Mouse (Mus musculus) embryonic facial prominence, embryonic 12.5 days (tissue): Measurements from ENCODE around the gene Gm9732. TPM values are rescaled to one million over a fixed set of nuclear protein-coding genes. Genes with fewer than 3 reads are reported as not detected.
"Not testable (repeated sequence)": the region's sequence is repeated elsewhere in the genome, so short reads cannot be mapped to it uniquely, and the experiment has no call there.

Experiments used
- ATAC-seq: fragments of 200-750 bp; cut with Nextera tagmentation; 2 replicates; pipeline ENCODE4 v1.8.0; 2017; ENCODE audit not compliant: insufficient number of reproducible peaks, insufficient read depth, low FRiP score, low TSS enrichment
- H3K27ac ChIP-seq: fragments of 300-500 bp; sonication (generic); 2 replicates; pipeline ENCODE4 v1.5.1; 2016; ENCODE audit warnings: mild to moderate bottlenecking
- H3K27me3 ChIP-seq: fragments of 300-500 bp; sonication (generic); 2 replicates; pipeline ENCODE4 v1.6.1; 2016; ENCODE audit warnings: mild to moderate bottlenecking, moderate library complexity
- H3K36me3 ChIP-seq: fragments of 300-500 bp; sonication (generic); 2 replicates; pipeline ENCODE4 v1.6.1; 2016; ENCODE audit warnings: mild to moderate bottlenecking
- H3K4me1 ChIP-seq: fragments of 300-500 bp; sonication (generic); 2 replicates; pipeline ENCODE4 v1.6.1; 2016
- H3K4me2 ChIP-seq: fragments of 300-500 bp; sonication (generic); replicated peaks from 2 replicates; pipeline ENCODE4 v1.6.1; 2016; ENCODE audit warnings: mild to moderate bottlenecking, moderate library complexity
- H3K4me3 ChIP-seq: fragments of 300-500 bp; sonication (generic); 2 replicates; pipeline ENCODE4 v1.5.1; 2016; ENCODE audit warnings: mild to moderate bottlenecking
- H3K9ac ChIP-seq: fragments of 300-500 bp; sonication (generic); 2 replicates; pipeline ENCODE4 v1.6.1; 2016; ENCODE audit warnings: mild to moderate bottlenecking, moderate library complexity
- H3K9me3 ChIP-seq: fragments of 300-500 bp; sonication (generic); 2 replicates; pipeline ENCODE4 v1.6.1; 2016; ENCODE audit warnings: mild to moderate bottlenecking, moderate library complexity
- WGBS: fragments of 180-500 bp; shearing (Covaris S2); methylation state at CpG from one replicate; pipeline ENCODE4 v1.1.7; 2016; 5-methylcytosine and 5-hydroxymethylcytosine counted together
- polyA plus RNA-seq: library from polyadenylated mRNA; unstranded; fragments of >200 nt; fragmentation: Nextera tagmentation; extraction: Ambion mirVana; gene quantifications from 2 replicates; pipeline ENCODE4 v1.2.1, GENCODE M21; 2016

Gm9732 gene
- polyA plus RNA-seq = not detected in 2 replicates

DNA sequence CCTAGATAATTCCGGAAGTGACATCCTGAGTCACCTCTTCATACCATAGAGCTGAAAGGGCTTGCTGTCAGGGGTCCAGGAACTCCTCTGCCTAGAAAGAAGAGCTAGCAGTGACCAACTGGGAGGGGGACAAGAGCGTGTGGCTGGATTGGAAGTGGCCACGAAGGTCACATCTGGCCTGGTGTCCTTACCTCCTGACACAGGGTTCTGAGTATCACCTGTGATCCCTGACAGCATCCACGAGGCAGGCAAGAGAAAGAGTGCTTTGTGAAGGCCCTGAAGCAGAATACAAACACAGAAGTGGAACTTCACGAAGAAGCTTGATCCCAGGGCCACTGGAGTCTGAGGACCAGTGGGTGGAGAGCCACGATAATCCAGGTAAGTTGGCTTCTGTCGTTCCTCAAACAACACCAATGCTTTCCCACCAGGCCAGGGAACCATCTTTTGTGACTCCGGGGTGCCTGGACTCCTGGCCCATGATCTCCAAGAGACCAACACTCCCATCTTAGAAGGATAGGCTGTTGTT is at the start of gene Gm9732:
TSS of gene Gm9732 (plus strand) at position 51 of the 526 bp plus-strand sequence.
- not testable (repeated sequence) for ATAC-seq, H3K4me1 ChIP-seq, H3K9ac ChIP-seq, H3K4me3 ChIP-seq, H3K36me3 ChIP-seq, H3K27ac ChIP-seq, H3K27me3 ChIP-seq, H3K4me2 ChIP-seq, H3K9me3 ChIP-seq
- WGBS = 84% methylated on average over 8 of the region's 8 CpGs

DNA sequence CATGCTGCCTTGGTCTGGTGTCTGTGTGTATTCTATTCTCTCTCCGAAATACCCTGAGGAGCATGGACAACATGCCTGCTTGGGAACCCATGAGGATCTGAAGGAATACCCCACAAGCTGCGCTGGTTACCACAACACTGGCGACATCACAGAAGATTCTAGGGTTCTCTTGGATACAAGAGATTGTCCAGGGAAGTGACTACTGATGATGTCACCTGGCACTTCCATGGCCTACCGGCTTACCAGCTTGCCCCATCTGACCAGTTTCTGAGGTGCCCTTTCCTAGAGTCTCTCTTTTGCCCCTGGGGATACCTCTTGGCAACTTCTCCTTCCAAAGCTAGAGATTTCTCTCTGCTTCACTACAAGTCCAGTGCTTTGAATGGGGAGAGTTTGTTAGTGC is 39.6 kb upstream of the Gm9732 start, which contains the start of gene Gm8122:
TSS of gene Gm8122 (minus strand) at position 101 of the 400 bp plus-strand sequence.
- not testable (repeated sequence) for H3K4me1 ChIP-seq, ATAC-seq, H3K27me3 ChIP-seq, H3K9me3 ChIP-seq, H3K27ac ChIP-seq, H3K4me2 ChIP-seq, H3K4me3 ChIP-seq, H3K9ac ChIP-seq, H3K36me3 ChIP-seq
- 91% methylated on average over 4 of the region's 4 CpGs for WGBS

DNA sequence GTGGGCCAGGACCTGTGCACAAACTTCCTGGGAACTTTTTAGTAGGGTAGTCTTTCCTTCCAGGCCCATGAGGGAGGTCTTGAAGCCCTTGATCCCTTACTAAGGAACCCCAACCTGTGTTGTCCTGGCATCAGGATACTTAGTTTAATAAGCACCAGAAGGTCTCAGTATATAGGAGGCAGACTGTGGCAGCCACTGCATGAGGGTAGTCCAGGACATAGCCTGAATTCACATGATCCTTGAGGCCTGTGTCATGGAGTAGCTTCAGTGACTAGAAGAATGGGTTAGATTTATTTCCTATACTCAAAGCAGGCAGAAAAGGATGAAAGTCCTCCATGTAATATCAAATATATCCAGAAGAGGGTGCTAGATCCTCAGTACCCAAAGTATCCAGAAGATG is 37.1 kb upstream of the Gm9732 start:
- not testable (repeated sequence) for H3K4me3 ChIP-seq, H3K9ac ChIP-seq, H3K4me2 ChIP-seq, H3K4me1 ChIP-seq, H3K27me3 ChIP-seq, H3K36me3 ChIP-seq, H3K27ac ChIP-seq, ATAC-seq, H3K9me3 ChIP-seq

DNA sequence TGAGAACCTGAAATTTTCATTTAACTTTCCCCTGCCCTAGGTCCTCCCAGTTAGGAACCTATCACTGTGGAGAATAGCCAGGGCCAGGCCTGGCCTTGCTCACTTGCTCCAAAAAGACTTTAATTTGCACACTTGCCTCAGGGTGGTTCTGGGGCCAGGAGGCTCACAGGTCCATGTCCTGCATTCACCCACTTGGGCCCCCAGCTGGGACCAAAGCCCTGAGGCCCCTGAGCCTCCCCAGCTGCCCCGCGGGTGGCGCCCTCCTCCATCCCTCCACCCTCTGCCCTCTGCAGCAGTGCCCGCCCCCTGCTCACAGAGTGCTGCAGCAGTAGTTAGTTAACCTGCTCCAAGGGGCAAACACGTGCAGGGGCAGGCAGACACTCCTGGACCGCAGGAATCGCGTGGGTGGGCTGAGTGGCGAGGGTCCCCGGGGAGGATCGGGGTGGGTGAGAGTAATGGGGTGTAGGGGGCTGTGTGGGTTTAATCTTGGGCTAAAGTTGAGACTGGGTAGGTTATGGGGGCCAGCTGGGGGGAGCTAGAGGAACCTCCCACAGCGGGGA is 25.1 kb upstream of the Gm9732 start:
- H3K4me1 ChIP-seq, H3K9me3 ChIP-seq, H3K36me3 ChIP-seq, H3K27ac ChIP-seq, H3K4me3 ChIP-seq, H3K27me3 ChIP-seq, H3K9ac ChIP-seq, H3K4me2 ChIP-seq, ATAC-seq: not testable (repeated sequence)
- WGBS = 8% methylated on average over 11 of the region's 12 CpGs

DNA sequence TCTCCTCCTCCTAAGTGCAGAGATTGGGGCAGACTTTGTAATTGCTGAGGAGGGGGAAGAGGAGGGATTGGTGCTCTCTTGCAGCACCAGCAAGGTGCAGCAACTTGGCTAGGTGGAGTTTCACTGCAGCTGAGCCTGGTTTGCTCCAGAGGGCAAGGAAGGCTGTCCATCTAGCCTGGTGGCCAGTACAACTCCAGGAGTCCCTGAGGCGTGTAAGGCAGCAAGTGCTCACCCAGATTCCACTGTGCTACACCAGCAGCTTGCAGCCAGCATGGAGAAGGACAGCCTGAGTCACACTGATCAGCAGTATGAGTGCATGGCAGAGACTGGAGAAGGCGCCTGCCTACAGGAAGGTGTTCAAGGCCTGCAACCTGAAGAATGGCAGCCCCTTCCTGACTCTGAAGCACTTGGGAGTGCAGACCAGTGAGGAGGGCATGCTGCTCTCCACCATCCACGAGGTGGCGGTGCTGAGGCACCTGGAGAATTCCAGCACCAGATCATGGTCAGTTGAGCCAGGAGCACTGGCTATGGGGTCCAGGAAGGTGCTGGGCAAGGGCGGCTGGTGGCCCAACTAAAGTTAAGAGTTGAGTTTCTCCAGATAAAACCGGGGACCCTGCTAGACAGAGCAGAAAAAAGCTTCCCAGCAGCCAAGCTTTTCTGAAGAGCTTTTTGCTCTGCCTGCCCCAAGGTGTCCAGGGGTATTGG is 24.1 kb upstream of the Gm9732 start:
- not testable (repeated sequence) for H3K4me3 ChIP-seq, H3K36me3 ChIP-seq, H3K27me3 ChIP-seq, H3K27ac ChIP-seq, H3K9ac ChIP-seq, ATAC-seq, H3K4me1 ChIP-seq, H3K9me3 ChIP-seq, H3K4me2 ChIP-seq
- 35% methylated on average over 5 of the region's 6 CpGs for WGBS

DNA sequence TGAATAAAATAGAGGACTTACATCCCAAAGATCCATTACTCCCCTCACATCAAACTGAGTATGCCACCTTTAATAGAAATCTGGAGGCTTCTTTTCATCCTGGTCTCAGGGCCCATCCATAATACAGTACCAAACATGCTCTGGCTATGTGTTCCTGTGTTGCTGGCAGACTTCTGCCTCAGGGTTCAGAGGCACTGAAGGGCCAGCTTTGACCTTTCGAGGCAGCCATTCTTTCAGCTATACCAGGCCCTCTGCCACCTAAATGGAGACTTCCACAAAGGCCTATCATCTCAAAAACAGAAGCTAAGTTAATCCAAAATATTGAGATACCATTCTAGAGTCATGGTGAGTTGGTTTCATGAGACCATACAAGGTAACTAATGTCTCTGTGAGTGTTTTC is 18.3 kb upstream of the Gm9732 start:
- H3K9me3 ChIP-seq, H3K4me1 ChIP-seq, H3K36me3 ChIP-seq, H3K9ac ChIP-seq, H3K4me2 ChIP-seq, H3K27me3 ChIP-seq, H3K4me3 ChIP-seq, H3K27ac ChIP-seq, ATAC-seq: not testable (repeated sequence)
- WGBS = 64% methylated on average over 1 of the region's 1 CpGs

DNA sequence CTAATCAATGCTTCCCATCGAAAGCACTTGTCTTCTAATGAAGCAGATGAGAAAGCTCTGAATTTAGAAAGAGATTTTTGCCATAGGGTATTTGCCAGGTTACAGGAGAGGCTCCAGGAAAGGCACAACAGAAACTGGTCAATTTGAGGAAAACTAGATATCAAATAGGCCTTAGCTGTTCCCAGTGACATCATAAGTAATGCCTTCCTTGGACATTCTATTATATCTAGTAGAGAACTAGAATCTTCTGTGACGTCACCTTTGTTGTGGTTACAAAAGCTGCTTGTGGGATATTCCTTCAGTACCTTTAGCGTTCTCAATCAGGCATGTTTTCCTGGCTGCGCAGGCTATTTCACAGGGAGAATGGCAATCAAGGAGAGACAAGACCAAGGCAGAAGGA is 16.5 kb upstream of the Gm9732 start, which contains the start of gene Gm8126:
TSS of gene Gm8126 (plus strand) at position 301 of the 400 bp plus-strand sequence.
- WGBS = 93% methylated on average over 3 of the region's 4 CpGs
- not testable (repeated sequence) for H3K27ac ChIP-seq, H3K4me3 ChIP-seq, H3K9me3 ChIP-seq, H3K4me1 ChIP-seq, ATAC-seq, H3K4me2 ChIP-seq, H3K9ac ChIP-seq, H3K27me3 ChIP-seq, H3K36me3 ChIP-seq

DNA sequence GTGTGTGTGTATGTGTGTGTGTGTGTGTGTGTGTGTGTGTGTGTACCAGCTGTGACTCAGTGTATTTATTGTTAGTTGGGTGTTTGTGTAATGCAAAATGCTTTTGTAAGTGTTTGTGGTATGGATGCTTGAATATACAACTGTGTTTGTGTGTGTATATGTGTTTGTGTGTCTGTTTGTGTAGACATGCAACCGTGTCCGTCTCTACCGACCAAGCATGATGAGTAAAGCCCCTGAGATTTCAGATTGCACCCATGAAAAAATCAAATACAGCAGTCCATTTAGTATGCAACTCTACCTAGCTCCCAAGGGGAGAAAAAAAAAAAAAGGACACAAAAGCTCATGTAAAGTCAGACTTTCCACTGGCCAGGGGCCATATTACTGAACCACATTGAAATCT is 11.4 kb upstream of the Gm9732 start:
- H3K27ac ChIP-seq, ATAC-seq, H3K4me3 ChIP-seq, H3K9me3 ChIP-seq, H3K27me3 ChIP-seq, H3K9ac ChIP-seq, H3K4me2 ChIP-seq, H3K36me3 ChIP-seq, H3K4me1 ChIP-seq: not testable (repeated sequence)
- WGBS = 90% methylated on average over 3 of the region's 3 CpGs

DNA sequence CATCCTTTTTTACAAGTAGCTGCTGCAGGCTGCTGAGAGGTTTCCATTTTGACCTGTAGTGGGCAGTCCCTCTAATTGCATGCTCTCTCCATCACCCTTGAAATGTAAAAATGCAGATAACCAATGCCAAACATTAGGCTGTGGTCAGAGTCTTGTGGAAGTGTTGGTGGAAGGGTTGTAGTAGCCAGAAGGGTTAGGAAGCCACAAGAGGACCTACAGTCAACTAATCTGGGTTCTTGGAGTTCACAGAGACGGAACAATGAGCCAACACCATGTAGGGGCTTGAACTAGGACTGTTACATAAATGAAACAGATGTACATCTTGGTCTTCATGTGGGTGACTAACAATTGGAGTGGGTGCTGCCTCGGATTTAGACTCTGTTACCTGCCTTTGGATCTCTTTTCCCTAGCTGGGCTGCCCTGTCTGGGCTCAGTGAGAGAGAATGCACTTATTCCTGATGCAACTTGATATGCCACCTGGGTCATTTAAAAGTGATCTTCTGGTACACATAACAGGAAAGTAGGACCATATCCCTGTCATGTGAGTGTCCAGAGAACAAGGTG is 6.2 kb upstream of the Gm9732 start:
- ATAC-seq, H3K27ac ChIP-seq, H3K4me2 ChIP-seq, H3K9me3 ChIP-seq, H3K27me3 ChIP-seq, H3K36me3 ChIP-seq, H3K9ac ChIP-seq, H3K4me3 ChIP-seq, H3K4me1 ChIP-seq: not testable (repeated sequence)
- 72% methylated on average over 2 of the region's 2 CpGs for WGBS

DNA sequence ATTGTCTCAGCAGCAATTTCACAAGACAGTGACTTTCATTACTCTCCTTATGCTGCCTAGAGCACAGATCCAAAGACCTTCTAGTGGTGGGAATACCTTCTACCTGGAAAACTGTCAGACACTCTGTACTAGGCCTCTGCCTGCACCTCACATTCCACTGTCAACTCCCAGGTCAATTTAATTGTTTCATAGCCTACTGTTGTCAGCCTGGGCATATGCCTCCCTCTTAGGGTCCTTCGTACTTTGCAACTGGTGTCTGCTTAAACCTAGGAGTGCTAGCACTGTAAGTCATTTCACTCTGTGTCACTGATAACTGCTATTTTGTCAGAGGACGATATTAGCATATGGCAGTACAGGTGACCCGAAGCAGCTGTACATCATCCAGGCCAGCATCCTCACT is 5.6 kb upstream of the Gm9732 start:
- not testable (repeated sequence) for H3K9ac ChIP-seq, H3K27me3 ChIP-seq, H3K4me1 ChIP-seq, ATAC-seq, H3K27ac ChIP-seq, H3K4me3 ChIP-seq, H3K4me2 ChIP-seq, H3K9me3 ChIP-seq, H3K36me3 ChIP-seq
- 81% methylated on average over 3 of the region's 3 CpGs for whole genome bisulfite sequencing

DNA sequence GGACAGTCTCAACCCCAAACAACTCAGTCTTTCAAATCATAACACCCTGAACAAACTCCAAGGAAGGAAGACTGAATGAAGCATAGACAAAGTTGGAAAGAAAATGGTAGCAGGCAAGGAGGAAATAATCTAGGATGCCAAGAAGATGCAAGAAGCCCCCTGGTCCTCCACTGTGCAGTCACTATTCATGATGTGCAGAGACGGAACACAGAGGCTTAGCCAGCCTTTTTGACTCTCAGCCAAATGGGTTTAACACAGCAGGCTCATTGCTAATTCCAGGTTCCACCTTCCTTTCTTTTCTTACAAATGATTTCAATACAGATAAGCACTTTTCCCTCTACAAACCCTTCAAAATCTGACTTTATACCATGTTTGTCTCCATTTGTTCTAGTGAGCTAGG is 1.7 kb upstream of the Gm9732 start:
- WGBS = 60% methylated on average over 1 of the region's 1 CpGs
- H3K4me1 ChIP-seq, H3K4me3 ChIP-seq, ATAC-seq, H3K27ac ChIP-seq, H3K27me3 ChIP-seq, H3K4me2 ChIP-seq, H3K9me3 ChIP-seq, H3K9ac ChIP-seq, H3K36me3 ChIP-seq: not testable (repeated sequence)

DNA sequence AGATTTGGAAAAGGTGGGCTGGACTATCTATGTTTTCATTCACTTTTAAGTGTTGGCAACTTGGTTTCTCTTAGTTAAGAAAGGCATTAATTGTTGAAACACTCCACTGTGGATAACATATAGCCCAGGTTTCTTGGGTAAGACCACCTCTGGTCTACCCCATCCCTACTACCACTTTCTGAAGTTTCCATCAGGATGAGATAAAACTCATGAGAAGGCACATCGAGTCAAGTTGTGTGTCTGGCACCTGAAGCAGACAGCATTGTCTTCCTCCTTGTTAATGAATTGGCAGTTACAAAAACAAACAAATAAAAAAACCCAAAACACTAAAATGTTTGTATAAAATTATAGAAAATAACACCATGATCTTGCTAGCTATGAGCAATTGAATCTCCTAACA is 916 bp downstream of the Gm9732 start:
- not testable (repeated sequence) for H3K4me3 ChIP-seq, H3K4me1 ChIP-seq, ATAC-seq, H3K27ac ChIP-seq, H3K9me3 ChIP-seq, H3K9ac ChIP-seq, H3K27me3 ChIP-seq, H3K36me3 ChIP-seq, H3K4me2 ChIP-seq
- WGBS = 88% methylated on average over 1 of the region's 1 CpGs
